Mouse (Mus musculus): ENCODE measurements around the gene Rpl6. TPM values are rescaled to one million over a fixed set of nuclear protein-coding genes. Genes with fewer than 3 reads are reported as not detected.
A peak's percentile ranks its signal among the peaks of the same experiment; 100 is the strongest.
"Not testable (repeated sequence)": the region's sequence is repeated elsewhere in the genome, so short reads cannot be mapped to it uniquely, and the experiment has no call there.

The Rpl6 gene
- total RNA-seq, 2 experiments from 2014 or later: 445 to 518 TPM

DNA sequence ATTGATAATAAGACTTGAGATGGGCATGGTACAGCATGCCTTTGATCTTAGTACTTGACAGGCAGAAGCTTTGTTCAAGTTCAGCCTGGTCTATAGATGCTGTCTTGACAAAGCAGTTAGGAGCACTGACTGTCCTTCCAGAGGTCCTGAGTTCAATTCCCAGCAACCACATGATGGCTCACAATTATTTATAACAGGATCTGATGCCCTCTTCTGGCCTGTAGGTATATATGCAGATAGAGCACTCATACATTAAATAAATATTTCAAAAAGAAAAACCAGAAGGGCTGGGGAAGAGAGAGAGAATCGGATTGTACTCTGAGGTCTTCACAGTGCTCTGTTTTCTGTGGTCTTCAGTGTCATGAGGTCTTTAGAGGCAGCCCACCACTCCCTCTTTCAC is 1.8 kb upstream of the Rpl6 start:
- intact Hi-C loops (cut with DNase I): no loop called here
- no peak; the same call in 1 of the 2 replicates for TF ChIP-seq CTCF (IDR thresholded peaks at IDR 0.05)
- H3K27ac ChIP-seq: no peak overlapping the region
- H3K4me3 ChIP-seq: no peak overlapping the region
- no peak for DNase-seq

DNA sequence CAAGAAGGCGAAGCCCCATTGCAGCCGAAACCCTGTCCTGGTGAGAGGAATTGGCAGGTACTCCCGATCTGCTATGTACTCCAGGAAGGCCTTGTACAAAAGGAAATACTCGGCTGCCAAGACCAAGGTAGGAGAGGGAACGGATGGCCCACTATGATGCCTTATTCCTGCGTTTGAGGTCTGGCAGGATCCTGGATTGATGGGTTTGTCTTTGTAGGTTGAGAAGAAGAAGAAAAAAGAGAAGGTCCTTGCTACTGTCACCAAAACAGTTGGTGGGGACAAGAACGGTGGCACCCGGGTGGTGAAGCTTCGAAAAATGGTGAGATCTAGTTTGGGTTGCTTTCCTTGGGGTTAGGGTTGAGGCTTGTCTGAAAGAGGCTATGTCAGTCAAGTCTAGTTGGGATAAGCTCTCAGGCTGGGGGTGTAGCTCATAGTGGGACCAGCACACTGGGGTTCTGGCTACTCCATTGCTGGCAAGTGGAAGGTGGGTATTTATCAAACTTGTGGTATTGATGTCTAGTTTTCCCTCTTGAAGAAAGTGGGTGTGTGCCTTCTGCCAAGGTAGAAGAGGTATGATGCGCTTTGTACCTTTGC is 1.4 kb downstream of the Rpl6 start:
- intact Hi-C loops (cut with DNase I); DNase-seq: not testable (repeated sequence)
- Histone ChIP-seq H3K4me3 (peak overlapping the region; percentile 76), H3K27ac (peak overlapping the region; percentile 8; the same call in 1 of the 2 replicates)

DNA sequence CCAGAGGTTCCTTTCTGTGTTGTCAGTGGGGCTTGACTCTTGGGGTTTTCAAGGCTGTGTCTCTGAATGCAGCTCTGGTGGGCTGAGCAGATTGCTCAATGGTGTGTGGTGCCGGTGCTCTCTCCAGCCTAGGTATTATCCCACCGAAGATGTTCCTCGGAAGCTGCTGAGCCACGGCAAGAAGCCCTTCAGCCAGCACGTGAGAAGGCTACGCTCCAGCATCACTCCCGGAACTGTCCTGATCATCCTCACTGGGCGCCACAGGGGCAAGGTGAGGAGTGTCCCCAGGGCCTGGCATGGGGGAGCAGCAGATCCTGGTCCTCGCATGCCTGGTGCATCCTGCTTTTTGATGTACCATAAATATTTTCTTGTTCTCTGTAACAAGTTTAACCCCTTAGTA is 2.3 kb downstream of the Rpl6 start:
- DNase-seq: no peak
- TF ChIP-seq CTCF (IDR thresholded peaks at IDR 0.05): no peak
- Histone ChIP-seq H3K27ac (peak overlapping the region; percentile 8; the same call in 1 of the 2 replicates), H3K4me3 (peak overlapping the region; percentile 76)
- intact Hi-C loops (cut with DNase I): no loop called here

DNA sequence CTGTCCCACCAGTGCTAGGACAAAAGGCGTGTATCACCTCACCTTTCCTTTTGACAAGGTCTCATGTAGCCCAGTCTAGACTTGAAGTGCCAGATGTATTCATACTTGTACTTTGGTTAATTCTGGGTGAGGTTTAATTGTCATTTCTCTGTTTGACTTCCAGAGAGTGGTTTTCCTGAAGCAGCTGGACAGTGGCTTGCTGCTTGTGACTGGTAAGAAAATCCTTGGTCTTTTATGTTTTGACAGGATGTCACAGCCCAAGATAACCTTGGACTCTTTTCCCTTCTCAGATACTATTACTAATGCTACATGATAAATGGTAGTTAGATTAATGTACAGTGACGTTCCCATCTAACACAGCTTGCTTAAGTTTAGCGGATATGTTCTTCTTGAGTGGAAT is 2.7 kb downstream of the Rpl6 start:
- Histone ChIP-seq H3K27ac (no peak overlapping the region), H3K4me3 (no peak overlapping the region)
- DNase-seq: no peak
- intact Hi-C loops (cut with DNase I): no loop called here
- no peak for TF ChIP-seq CTCF (IDR thresholded peaks at IDR 0.05)

DNA sequence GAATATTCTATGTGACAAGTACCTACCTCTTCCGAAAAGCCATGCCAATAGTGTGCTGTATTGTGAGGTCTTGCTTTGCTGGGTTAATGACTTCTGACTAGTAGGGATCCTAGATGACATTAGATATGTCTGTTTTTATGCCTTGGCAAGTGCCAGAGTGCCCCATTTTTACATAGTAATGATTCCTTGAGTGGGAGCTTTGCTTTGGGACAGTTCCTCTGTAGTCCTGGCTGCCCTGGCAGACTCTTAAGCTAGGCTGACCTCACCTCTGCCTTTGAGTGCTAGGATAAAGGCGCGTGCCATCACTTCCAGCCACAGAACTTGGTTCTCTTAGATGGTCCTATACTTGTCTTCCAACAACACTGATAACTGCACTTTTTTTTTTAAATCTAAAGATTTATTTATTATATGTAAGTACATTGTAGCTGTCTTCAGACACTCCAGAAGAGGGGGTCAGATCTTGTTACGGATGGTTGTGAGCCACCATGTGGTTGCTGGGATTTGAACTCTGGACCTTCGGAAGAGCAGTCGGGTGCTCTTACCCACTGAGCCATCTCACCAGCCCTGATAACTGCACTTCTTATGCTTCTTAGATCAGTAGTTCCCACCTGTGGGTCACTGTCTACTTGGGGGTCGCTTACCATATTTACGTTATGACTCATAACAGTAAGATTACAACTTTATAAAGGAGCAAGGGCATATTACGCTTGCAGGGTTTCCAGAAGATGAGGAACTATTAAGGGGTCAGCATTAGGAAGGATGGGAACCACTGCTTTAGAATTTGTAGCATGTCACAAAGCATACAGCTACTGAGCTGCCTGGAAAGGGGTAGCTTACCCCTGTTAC is 5.7 kb downstream of the Rpl6 start:
- H3K4me3 ChIP-seq: no peak overlapping the region
- H3K27ac ChIP-seq: no peak overlapping the region
- TF ChIP-seq CTCF (IDR thresholded peaks at IDR 0.05): no peak
- intact Hi-C loops (cut with DNase I): loop anchor here (10.0 kb wide), 1 partner anchor 245 kb away; the partner anchor contains the start of genes Erp29 and Tmem116
- DNase-seq: no peak

DNA sequence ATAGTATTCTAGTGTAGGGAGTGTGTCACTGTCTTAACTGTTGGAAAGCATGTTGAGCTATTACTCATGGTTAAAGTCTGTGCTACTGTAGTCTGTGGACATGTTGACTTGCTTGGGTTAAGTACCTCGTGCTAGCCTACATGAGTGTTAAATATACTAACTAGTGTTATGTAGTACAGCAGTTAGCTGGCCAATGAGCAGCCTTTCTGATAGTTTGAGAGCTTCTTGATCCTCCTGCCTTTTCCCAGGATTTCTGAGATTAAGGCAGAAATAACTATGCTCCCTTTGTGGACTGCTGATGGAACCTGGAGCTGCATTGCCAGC is 6.3 kb downstream of the Rpl6 start:
- intact Hi-C loops (cut with DNase I): loop anchor here (10.0 kb wide), 1 partner anchor 244 kb away; the partner anchor contains the start of genes Erp29 and Tmem116
- TF ChIP-seq CTCF (IDR thresholded peaks at IDR 0.05): no peak
- H3K4me3 ChIP-seq: no peak overlapping the region
- no peak overlapping the region for H3K27ac ChIP-seq
- no peak for DNase-seq

DNA sequence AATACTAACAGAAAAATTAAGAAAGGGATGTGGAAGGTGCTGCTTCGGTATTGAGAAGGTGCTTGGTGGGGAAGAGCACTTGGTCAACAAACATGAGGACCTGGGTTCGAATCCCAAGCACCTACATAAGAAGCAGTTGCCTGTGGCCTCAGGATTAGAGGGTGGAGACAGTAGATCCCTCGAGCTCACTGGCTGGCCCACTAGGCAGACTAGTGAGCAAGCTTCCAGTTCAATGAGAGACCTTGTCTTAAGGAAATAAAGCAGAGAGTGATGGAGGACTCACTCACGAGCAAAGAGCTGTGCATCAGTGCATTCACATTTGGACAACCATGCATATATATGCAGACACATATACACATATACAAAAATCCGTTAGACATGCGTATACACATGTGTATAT is 7.8 kb downstream of the Rpl6 start:
- no peak overlapping the region for H3K27ac ChIP-seq
- DNase-seq: no peak
- no peak overlapping the region for H3K4me3 ChIP-seq
- intact Hi-C loops (cut with DNase I): loop anchor here (10.0 kb wide), 1 partner anchor 243 kb away; the partner anchor contains the start of genes Erp29 and Tmem116
- no peak for TF ChIP-seq CTCF (IDR thresholded peaks at IDR 0.05)

DNA sequence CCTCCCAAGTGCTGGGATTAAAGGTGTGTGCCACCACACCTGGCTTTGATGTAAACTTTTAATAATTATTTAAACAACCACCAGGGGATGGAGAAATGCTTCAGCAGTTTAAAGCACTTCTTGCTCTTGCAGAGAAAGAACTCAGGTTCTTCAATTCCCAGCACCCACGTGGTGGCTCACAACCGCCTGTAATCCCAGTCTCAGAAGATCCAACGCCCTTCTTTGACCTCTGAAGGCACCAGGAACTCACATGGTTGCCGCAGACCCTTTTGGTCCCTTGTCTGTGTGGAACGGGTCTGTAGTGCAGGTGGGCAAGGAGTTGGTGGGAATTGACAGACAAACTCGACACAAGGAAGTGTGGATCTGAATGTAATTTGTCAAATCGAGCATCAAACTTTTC is 10.4 kb downstream of the Rpl6 start:
- H3K4me3 ChIP-seq: no peak overlapping the region
- DNase-seq: no peak
- TF ChIP-seq CTCF (IDR thresholded peaks at IDR 0.05): no peak
- H3K27ac ChIP-seq: no peak overlapping the region
- intact Hi-C loops (cut with DNase I): loop anchor here (1.0 to 10.0 kb wide), 3 partner anchors 53 to 240 kb away; partner anchors contain the start of genes Erp29 and Tmem116

DNA sequence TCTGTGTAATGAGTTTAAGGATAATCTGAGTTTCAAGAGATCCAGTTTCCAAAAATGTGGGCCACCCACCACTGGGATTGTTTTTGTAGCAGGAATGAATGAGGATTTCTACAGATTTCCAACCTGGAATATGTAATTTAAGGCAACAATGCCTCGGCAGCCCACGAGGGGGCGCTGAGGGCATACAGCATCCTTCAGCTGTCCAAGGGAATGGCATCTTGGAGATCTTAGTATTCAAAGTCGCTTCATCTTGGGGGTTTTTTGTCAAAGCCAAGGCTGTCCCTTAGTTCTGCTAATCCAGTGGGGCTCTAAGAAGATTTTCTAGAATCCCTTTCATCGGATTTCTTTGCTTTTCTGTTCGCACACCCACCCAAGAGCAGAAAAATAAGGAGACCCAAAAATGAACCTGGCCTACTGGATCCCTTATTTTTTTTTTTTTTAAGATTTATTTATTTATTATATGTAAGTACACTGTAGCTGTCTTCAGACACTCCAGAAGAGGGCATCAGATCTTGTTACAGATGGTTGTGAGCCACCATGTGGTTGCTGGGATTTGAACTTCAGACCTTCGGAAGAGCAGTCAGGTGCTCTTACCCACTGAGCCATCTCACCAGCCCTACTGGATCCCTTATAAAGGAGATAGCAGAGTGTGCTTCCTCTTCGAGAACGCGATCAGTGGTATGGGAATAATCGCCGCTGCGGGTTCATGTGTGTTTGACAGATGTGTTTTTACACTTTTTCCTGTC is 11.3 kb downstream of the Rpl6 start:
- intact Hi-C loops (cut with DNase I): loop anchor here (1.0 to 10.0 kb wide), 3 partner anchors 52 to 239 kb away; partner anchors contain the start of genes Erp29 and Tmem116
- H3K27ac ChIP-seq: no peak overlapping the region
- peak; percentile 75 for DNase-seq
- peak; percentile 95; the same call in 1 of the 2 replicates for TF ChIP-seq CTCF (IDR thresholded peaks at IDR 0.05)
- H3K4me3 ChIP-seq: no peak overlapping the region

DNA sequence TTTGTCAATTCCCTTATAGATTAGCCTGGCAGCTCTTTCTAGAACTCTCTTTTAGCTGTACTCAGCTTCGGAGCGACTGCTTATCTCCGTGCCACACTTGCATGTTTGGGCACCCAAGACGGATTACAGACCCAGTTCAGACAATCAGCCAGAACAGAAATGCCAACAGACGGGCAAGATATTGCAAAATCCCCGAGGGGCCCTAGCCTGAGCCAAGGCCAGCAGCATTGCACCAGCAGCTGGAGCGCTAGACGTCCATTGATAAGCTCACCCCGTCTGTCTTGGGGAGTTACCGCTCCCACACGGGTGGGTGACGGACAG is 11.8 kb downstream of the Rpl6 start:
- no peak for TF ChIP-seq CTCF (IDR thresholded peaks at IDR 0.05)
- Histone ChIP-seq H3K4me3 (no peak overlapping the region), H3K27ac (no peak overlapping the region)
- DNase-seq: no peak
- intact Hi-C loops (cut with DNase I): loop anchor here (5.0 to 10.0 kb wide), 2 partner anchors 166 to 239 kb away; partner anchors contain the start of genes Erp29 and Tmem116

DNA sequence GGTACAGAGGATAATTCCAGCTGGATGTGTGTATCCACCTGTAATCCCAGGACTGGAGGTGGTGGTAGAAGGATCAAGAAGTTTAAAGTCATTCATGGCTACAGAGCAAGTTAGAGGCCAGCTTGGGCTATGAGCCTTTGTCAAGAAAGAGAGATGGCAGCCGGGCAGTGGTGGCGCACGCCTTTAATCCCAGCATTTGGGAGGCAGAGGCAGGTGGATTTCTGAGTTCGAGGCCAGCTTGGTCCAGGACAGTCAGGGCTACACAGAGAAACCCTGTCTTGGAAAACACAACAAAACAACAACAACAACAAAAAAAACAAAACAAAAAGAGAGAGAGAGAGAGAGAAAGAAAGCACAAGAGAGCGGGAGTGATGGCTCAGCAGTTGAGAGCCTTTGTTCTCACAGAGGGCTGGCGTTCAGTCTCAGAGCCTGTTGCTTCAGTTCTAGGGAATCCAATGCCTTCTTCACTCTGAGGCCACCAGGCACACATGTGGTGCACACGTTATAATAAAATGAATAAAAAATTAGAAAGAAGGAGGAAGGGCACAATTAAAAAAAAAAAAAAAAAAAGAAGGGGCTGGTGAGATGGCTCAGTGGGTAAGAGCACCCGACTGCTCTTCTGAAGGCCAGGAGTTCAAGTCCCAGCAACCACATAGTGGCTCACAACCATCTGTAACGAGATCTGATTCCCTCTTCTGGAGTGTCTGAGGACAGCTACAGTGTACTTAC is 12.5 kb downstream of the Rpl6 start:
- not testable (repeated sequence) for H3K27ac ChIP-seq, DNase-seq, H3K4me3 ChIP-seq
- intact Hi-C loops (cut with DNase I): loop anchor here (5.0 to 10.0 kb wide), 2 partner anchors 166 to 238 kb away; partner anchors contain the start of genes Erp29 and Tmem116

DNA sequence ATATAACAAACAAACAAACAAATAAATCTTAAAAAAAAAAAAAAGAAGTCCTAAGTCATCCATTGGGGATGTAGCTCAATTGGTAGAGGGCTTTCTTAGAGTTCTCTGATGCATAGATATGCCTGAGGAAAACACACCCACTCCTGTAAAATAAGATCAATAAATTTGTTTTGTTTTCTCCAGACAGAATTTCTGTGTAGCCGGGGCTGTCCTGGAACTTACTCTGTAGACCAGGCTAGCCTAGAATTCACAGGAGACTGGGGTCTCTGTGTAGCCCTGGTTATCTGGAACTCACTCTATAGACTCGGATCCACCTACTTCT is 13.0 kb downstream of the Rpl6 start:
- no peak overlapping the region for H3K4me3 ChIP-seq
- DNase-seq: no peak
- H3K27ac ChIP-seq: no peak overlapping the region
- no peak for TF ChIP-seq CTCF (IDR thresholded peaks at IDR 0.05)
- intact Hi-C loops (cut with DNase I): loop anchor here (5.0 to 10.0 kb wide), 2 partner anchors 165 to 238 kb away; partner anchors contain the start of genes Erp29 and Tmem116
